Mouse (Mus musculus) embryo, embryonic 10 days (tissue): ENCODE results near the gene Unc13c.

Experiments used
- DNase-seq: peaks from one replicate; pipeline ENCODE4 v3.0.0-alpha.2; 2015; ENCODE audit warnings: low spot score

The Unc13c gene

GRCm38 (mm10) chr9:73968641-73969121 is at the start of gene Unc13c:
Gene Unc13c (minus strand): TSS chr9:73968966.
- peak; percentile 57 for DNase-seq

GRCm38 (mm10) chr9:74007976-74008686 is 39.4 kb upstream of the Unc13c start:
- DNase-seq: no peak

DNA sequence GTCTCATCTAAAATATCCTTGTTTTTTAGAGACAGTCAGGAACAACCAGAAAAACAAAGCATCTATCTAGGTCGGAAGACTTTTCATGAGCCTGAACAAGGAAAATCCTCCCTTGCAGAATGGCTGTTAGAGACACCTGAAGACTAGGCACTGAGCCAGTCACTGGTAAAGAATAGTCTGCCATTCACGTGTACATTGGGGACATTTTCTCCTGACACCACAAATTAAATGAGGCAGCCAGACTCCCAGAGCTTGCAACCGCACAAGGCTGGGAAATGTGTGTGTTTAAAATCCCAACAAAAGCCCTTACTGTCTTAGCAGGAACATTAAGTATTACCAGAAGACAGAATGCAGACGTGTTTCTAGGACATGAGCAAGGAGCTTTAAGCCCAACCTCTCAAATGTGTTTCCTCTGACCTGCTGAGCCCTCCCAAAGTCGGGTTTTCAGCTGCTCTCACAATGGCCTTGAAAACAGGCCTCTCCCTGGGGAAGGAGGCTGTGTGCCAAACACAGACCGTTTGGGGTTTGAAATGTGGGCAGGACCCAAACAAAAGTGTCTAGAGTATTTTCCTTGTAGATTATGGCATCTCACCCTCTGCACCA is 33.7 kb upstream of the Unc13c start:
- peak; percentile 11 for DNase-seq

- no peak for DNase-seq
These were observed 19.3 kb upstream of the Unc13c start for GRCm38 (mm10) chr9:73988096-73988495.

GRCm38 (mm10) chr9:73987236-73987635 is 18.5 kb upstream of the Unc13c start:
- DNase-seq: no peak

DNA sequence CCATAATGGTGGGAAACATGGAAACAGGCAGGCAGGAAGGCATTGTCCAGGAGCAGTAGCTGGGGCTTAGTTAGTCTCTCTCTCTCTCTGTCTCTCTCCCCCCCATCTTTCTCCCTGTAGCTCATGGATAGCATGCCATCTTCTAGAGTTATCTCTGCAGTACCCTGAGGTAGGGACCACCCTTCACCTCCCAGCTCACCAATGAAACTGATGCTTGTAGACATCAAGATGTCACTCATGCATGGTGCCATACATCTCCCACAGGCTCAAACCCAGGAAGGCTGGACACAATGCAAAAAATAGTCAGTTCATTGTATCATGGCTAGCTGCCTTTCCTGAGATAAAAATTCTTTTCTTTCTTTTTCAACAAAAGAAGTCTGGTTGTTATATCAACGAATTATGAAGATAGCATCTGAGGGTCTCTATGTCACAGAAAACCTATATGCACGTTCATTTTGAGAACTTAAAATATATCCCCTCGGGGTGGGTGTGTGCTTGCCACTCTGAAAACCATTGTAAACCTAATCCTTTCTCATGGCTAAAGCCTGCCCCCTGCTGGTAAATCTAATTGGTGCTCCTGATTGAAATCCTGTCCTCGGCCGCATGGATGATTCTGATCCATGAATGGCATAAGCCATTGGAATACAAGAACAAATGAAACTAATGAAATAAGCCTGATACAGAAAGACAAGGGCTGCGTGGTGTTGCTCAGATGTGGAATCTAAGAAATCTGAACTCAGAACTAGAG is 14.0 kb upstream of the Unc13c start:
- peak; percentile 76 for DNase-seq

- DNase-seq: no peak
These were observed 3.7 kb upstream of the Unc13c start for GRCm38 (mm10) chr9:73972327-73972988.

GRCm38 (mm10) chr9:73970717-73971116 is 2.0 kb upstream of the Unc13c start:
- peak; percentile 66 for DNase-seq

GRCm38 (mm10) chr9:73965322-73965915 is 3.3 kb downstream of the Unc13c start:
- DNase-seq: no peak

- DNase-seq: no peak
These were observed 6.3 kb downstream of the Unc13c start for GRCm38 (mm10) chr9:73962471-73962870.

GRCm38 (mm10) chr9:73952331-73952730 is 16.4 kb downstream of the Unc13c start:
- no peak for DNase-seq

GRCm38 (mm10) chr9:73951586-73951985 is 17.2 kb downstream of the Unc13c start:
- no peak for DNase-seq

- DNase-seq: no peak
These were observed 33.9 kb downstream of the Unc13c start for GRCm38 (mm10) chr9:73934844-73935243.

DNA sequence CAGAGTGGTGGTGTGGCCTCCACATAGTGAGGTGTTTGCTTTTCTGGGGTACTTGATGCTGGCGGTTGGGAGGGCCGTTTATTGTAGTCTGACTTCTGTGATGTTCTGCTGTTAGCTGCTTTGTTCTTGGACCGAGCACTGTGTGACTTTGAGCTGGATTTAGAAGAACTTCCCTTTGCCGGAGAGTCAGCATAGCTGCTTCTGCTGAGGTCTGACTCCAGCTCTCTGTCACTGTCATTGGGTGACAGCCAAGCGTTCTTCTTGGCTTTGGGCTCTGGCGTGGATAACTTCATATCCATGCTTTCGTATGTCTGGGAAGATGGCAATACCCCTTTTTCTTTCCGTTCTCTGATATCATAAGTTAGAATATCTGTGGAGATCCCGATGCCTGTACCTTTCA is 36.8 kb downstream of the Unc13c start:
- no peak for DNase-seq

GRCm38 (mm10) chr9:73927276-73927675 is 41.5 kb downstream of the Unc13c start:
- DNase-seq: no peak

DNA sequence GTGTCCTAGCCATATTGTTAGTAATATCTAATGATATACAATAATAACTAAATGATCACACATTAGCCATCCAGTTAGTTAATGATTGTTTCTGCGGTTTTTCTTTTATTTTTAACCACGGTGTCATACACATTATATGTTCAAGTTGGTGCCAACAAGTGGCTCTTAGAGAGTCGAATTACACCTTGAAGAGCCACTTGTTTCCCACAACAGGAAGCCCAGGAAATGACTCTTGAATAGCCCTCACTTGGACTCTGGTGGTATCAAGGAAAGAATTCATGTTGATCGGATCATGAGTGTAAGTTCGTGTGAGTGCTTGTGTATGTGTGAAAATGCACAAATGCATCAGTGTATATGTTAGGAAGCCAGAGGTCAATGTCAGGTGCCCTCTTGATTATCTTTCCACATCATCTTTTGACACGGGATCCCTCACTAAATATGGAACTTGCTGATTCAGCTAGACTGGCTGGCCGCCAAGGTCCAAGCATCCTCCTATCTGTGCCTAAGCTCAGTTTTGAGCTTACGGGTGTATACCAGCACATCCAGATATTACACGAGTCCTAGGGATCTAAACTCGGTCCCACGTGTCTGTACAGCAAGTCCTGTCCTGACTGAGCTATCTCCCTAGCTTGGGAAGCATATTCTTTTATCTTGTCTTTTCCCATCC is 46.2 kb downstream of the Unc13c start:
- DNase-seq: no peak

DNA sequence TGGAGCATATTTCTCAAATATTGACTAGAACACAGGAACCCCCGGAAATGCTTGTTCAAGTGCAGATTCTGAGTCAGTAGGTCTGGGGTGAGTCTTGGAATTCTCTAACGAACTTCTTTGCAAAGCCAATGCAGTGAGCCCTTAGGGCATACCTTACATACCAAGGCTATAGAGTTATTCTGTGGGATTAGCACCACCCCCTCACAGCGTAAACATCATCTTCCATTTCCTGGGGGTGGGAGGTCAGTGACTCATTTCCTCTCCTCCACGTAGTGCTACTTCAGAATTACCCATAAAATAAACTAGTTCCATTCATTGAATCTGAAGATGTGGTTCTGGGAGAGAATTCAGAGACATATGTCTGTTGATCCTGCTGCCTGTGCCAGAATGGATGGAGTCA is 62.8 kb downstream of the Unc13c start:
- DNase-seq: no peak

DNA sequence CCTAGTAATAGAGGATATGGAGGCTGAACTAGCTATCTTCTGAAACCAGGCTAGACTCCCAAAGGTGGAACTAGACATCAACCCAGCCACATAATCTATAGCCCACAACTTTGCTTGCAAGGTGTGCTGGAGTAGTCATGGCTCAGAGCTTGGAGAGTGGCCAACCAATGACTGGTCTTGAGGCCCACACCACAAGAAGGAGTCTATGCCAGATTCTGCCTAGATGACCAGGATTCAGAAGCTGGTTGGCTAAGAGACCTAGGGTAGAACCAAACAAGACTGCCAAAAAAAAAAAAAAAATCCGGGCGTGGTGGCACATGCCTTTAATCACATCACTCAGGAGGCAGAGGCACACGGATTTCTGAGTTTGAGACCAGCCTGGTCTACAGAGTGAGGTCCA is 70.2 kb downstream of the Unc13c start:
- no peak for DNase-seq

- no peak for DNase-seq
These were observed 72.6 kb downstream of the Unc13c start for GRCm38 (mm10) chr9:73896210-73896609.

DNA sequence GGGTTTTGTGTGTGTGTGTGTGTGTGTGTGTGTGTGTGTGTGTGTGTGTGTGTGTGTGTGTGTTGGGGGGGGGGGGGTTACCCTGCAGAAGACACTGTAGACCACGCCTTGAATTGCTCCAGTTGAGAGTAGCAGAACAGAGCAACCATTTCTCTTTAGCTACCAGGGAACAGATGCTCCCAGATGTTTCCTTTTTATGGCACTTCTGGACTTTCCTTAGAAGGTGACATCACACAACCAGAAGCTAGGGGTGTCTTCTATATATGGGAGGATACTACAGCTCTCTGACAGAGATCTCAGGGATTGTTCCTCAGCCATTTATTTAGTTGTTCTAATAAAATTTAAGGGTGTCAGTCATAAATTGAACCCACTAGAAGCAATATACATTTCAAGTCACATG is 85.2 kb downstream of the Unc13c start:
- no peak for DNase-seq

- no peak for DNase-seq
These were observed 85.6 kb downstream of the Unc13c start for GRCm38 (mm10) chr9:73883143-73883542.
